Mouse (Mus musculus): ENCODE results near the gene Uqcrq.

DNA sequence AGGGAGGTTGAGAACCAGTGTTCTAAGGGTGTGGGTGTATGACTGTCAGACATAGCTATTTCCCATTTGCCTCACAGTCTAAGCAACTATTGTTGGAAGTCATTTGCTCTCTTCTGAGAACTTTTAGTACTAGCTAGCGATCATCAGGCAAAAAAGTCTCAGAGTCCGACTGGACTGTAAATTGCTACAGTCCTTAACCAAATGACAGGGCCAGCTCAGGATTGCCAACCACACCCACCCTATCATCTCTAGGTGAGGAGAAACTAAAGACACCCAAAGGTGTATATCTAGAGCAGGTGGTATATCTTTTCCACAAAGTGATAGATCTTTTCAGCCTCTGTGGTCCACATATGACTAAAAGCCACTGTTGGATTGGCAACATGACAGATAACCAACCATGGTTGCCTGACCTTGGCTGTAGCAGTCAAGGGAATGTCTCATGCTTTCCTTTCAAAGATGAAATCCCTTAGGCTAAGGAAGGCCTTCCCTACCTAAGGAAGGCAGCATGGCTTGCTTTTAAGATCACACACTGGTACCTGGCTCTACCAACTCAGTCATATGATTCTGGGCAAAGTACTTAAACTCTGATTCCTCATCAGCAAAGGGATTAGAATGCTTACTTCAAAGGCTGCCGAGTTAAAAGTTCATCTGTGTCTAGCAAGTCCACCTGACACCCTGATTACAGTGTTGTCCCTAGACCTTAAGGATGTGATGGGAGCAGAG lies 2.5 kb downstream of the Uqcrq start:
- TF ChIP-seq HCFC1 (IDR thresholded peaks at IDR 0.05; ENCODE audit: borderline replicate concordance, insufficient read depth, low read length) (no peak), ZNF384 (IDR thresholded peaks at IDR 0.05; ENCODE audit: low read depth, low read length) (no peak), CHD2 (IDR thresholded peaks at IDR 0.05; ENCODE audit: low read depth, low read length) (no peak)

All from ES-E14 (cell line).